Mouse (Mus musculus) G1E (cell line): Measurements from ENCODE around the gene Prpf3.
"Not testable (repeated sequence)": the region's sequence is repeated elsewhere in the genome, so short reads cannot be mapped to it uniquely, and the experiment has no call there.

Source experiments
- CTCF ChIP-seq: IDR thresholded peaks from 2 replicates; pipeline ENCODE4 v1.5.1; 2012; ENCODE audit warnings: low read depth, low read length, inconsistent platforms, mixed read lengths
- GATA1 ChIP-seq: IDR thresholded peaks from 2 replicates; pipeline ENCODE4 v1.6.1; 2012; ENCODE audit warnings: borderline replicate concordance, low read length, inconsistent platforms, mixed read lengths
- GATA2 ChIP-seq: IDR thresholded peaks from 2 replicates; pipeline ENCODE4 v1.6.1; 2012; ENCODE audit warnings: low read depth, low read length, inconsistent platforms, borderline replicate concordance
- TAL1 ChIP-seq: conservative IDR thresholded peaks from 2 replicates; pipeline ENCODE4 v1.6.1; 2012; ENCODE audit warnings: low read depth, low read length, inconsistent platforms, mixed read lengths

DNA sequence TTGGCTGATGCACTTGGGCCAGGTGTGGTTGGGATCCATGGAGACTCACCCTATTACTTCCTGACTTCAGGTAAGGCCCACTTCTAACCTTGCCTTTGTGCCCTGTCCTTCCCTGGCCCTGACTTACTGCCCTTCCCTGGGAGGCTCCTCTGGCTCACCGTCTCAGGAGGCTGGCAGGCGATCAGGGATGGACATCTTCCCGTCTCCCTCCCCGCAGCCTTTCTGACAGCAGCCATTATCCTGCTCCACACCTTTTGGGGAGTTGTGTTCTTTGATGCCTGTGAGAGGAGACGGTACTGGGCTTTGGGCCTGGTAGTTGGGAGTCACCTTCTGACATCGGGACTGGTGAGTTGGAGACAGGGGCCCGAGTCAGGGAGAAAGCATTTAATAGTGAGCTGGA lies 39.8 kb upstream of the Prpf3 start:
- not testable (repeated sequence) for TF ChIP-seq CTCF, TAL1, GATA1, GATA2
